Mouse (Mus musculus): Measurements from ENCODE around the gene Gapdh.

DNA sequence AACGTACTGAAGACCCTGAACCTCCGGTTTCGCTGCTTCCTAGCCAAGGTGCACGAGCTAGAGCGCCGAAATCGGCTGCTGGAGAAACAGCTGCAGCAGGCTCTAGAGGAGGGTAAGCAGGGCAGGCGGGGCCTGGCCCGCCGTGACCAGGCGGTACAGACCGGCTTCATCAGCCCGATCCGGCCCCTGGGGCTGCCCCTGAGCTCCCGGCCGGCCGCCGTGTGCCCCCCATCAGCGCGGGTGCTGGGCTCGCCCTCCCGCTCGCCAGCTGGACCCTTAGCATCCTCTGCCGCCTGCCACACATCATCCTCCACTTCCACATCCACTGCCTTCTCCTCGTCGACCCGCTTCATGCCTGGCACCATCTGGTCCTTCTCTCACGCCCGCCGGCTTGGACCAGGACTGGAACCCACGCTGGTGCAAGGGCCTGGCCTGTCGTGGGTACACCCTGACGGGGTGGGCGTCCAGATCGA is 20.8 kb downstream of the Gapdh start:
- TF ChIP-seq POLR2A (IDR thresholded peaks at IDR 0.05; ENCODE audit: borderline replicate concordance, low read depth, low read length): no peak
- no peak for TF ChIP-seq CTCF (IDR thresholded peaks at IDR 0.05; ENCODE audit: low read depth, low read length)
